Mouse (Mus musculus): ENCODE measurements around the gene Mlh3.

GRCm38 (mm10) chr12:85197936-85198335 lies 72.5 kb downstream of the Mlh3 start:
- TF ChIP-seq CTCF (IDR thresholded peaks at IDR 0.05; ENCODE audit: control insufficient read depth, insufficient read depth, insufficient read length) (no peak), FOSL1 (IDR thresholded peaks at IDR 0.05; ENCODE audit: insufficient read depth, low read length, poor library complexity, severe bottlenecking) (no peak), MYOG (IDR thresholded peaks at IDR 0.05; ENCODE audit: control insufficient read depth, extremely low read depth, insufficient read length) (no peak)
